Comparison of ENCODE assay signal across 8 mouse cellular contexts in the genomic region with DNA sequence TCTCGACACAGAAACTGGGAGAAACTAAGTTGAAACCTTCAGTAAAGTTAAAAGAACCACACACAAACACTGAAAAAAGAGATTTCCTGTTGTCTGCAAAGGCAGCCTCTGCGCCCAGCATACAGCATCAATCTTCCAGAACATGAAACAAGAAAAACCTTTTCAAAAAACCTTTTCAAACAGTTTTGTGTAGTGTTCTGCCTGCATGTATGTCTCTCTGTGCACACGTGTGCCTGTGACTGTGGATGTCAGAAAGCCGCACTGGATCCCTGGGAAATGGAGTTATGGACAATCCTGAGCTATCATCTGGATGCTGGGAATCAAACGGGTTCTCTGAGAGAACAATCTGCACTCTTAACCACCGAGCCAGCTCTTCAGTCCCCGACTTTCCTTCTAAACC. TPM values are rescaled to one million over a fixed set of nuclear protein-coding genes. Genes with fewer than 3 reads are reported as not detected.
DNase-seq lines count a peak whose midpoint lies in the region; ATAC-seq and TF ChIP-seq lines count a peak whose summit lies in the region.

No protein-coding gene starts in this region.

- TF ChIP-seq CTCF in lung, adult 2 months (IDR thresholded peaks at IDR 0.05; ENCODE audit: insufficient read depth, low read length): no peak

- WGBS in lung, adult 2 months: 25% methylated on average over 7 of the region's 7 CpGs
- 42% methylated on average over 7 of the region's 7 CpGs for WGBS in embryonic facial prominence, embryonic 15.5 days
- WGBS in limb, embryonic 12.5 days: 60% methylated on average over 7 of the region's 7 CpGs
- 39% methylated on average over 7 of the region's 7 CpGs for WGBS in stomach, embryonic 15.5 days

- peak overlapping the region; percentile 43 for H3K4me3 ChIP-seq in lung, adult 2 months (replicated peaks; ENCODE audit: extremely low read depth, low read depth, low read length)
- H3K4me3 ChIP-seq in embryonic facial prominence, embryonic 15.5 days (replicated peaks): peak overlapping the region; percentile 99
- peak overlapping the region; percentile 98 for H3K4me3 ChIP-seq in limb, embryonic 12.5 days (replicated peaks)
- peak overlapping the region; percentile 86 for H3K4me3 ChIP-seq in stomach, embryonic 15.5 days (replicated peaks)

- no peak for ATAC-seq in embryonic facial prominence, embryonic 15.5 days (ENCODE audit: insufficient number of reproducible peaks, low FRiP score, low TSS enrichment, low read depth)
- no peak for ATAC-seq in limb, embryonic 12.5 days (ENCODE audit: insufficient number of reproducible peaks, insufficient read depth, low FRiP score, low TSS enrichment, low read depth)
- no peak for ATAC-seq in stomach, embryonic 15.5 days (ENCODE audit: insufficient read depth, low FRiP score, low read depth)

- no peaks in the 10 kb centered on the region for H3K27me3 ChIP-seq in embryonic facial prominence, embryonic 15.5 days
- H3K27me3 ChIP-seq in limb, embryonic 12.5 days: no peaks in the 10 kb centered on the region
- H3K27me3 ChIP-seq in stomach, embryonic 15.5 days (replicated peaks): no peaks in the 10 kb centered on the region

- peak overlapping the region; percentile 35; the same call in 1 of the 2 replicates for H3K9ac ChIP-seq in embryonic facial prominence, embryonic 15.5 days
- peak overlapping the region; percentile 97 for H3K9ac ChIP-seq in limb, embryonic 12.5 days (replicated peaks)
- H3K9ac ChIP-seq in stomach, embryonic 15.5 days: peak overlapping the region; percentile 33; the same call in 1 of the 2 replicates

- TF ChIP-seq POLR2A in lung, adult 2 months (IDR thresholded peaks at IDR 0.05; ENCODE audit: borderline replicate concordance, extremely low read depth, low read depth, low read length): no peak

- H3K27ac ChIP-seq in embryonic facial prominence, embryonic 15.5 days (replicated peaks): peak overlapping the region; percentile 69
- H3K27ac ChIP-seq in limb, embryonic 12.5 days: 0 out of 2 replicates have a peak overlapping the region, but pooled peaks have one; percentile 14
- H3K27ac ChIP-seq in stomach, embryonic 15.5 days: peak overlapping the region; percentile 63

- H3K4me2 ChIP-seq in embryonic facial prominence, embryonic 15.5 days (replicated peaks): peak overlapping the region; percentile 80
- H3K4me2 ChIP-seq in limb, embryonic 12.5 days: peak overlapping the region; percentile 82
- peak overlapping the region; percentile 82 for H3K4me2 ChIP-seq in stomach, embryonic 15.5 days

- peaks cover 27% of the 10 kb centered on the region for H3K4me1 ChIP-seq in lung, adult 2 months (ENCODE audit: control insufficient read depth, insufficient read depth, low read length)
- peaks cover 69% of the 10 kb centered on the region for H3K4me1 ChIP-seq in embryonic facial prominence, embryonic 15.5 days
- peaks cover 65% of the 10 kb centered on the region for H3K4me1 ChIP-seq in limb, embryonic 12.5 days (replicated peaks)
- peaks cover 45% of the 10 kb centered on the region for H3K4me1 ChIP-seq in stomach, embryonic 15.5 days

- H3K9me3 ChIP-seq in embryonic facial prominence, embryonic 15.5 days (replicated peaks): no peaks in the 10 kb centered on the region
- no peaks in the 10 kb centered on the region for H3K9me3 ChIP-seq in limb, embryonic 12.5 days
- H3K9me3 ChIP-seq in stomach, embryonic 15.5 days: no peaks in the 10 kb centered on the region

- no peak for DNase-seq in lung, adult 2 months
- DNase-seq in lung, postnatal 36 days: no peak
- DNase-seq in right cerebral cortex, adult 2 months (ENCODE audit: low spot score in 2 of 2): no peak
- no peak for DNase-seq in gastrocnemius, postnatal 4 days (ENCODE audit: low spot score in 2 of 2)
- no peak for DNase-seq in cerebellum, postnatal 10 days

- peaks cover 3% of the 10 kb centered on the region for H3K36me3 ChIP-seq in embryonic facial prominence, embryonic 15.5 days
- H3K36me3 ChIP-seq in limb, embryonic 12.5 days: peaks cover 7% of the 10 kb centered on the region; the same call in 1 of the 2 replicates
- no peaks in the 10 kb centered on the region for H3K36me3 ChIP-seq in stomach, embryonic 15.5 days

RNA-seq across cellular contexts. Expression of a gene that starts 1.6 kb away (rescaled TPM):
- polyA plus RNA-seq in lung, adult 2 months (2012; rRNA removed): 44.1 and 53.8 TPM in 2 replicates
- polyA plus RNA-seq in embryonic facial prominence, embryonic 15.5 days (2015; fragmentation: Nextera tagmentation; extraction: Ambion mirVana): 95.1 and 98.4 TPM in 2 replicates
- polyA plus RNA-seq in limb, embryonic 12.5 days (2016; fragmentation: Nextera tagmentation; extraction: Ambion mirVana): 76.6 and 89.6 TPM in 2 replicates
- polyA plus RNA-seq in stomach, embryonic 15.5 days (2015; fragmentation: Nextera tagmentation; extraction: Ambion mirVana): 89.3 and 101 TPM in 2 replicates
- total RNA-seq in gastrocnemius, postnatal 4 days (2021): 100 to 1,000 TPM; 198 to 217 TPM

RNA-seq across cellular contexts. Expression of a gene that starts 21.6 kb away (rescaled TPM):
- 50.0 and 52.8 TPM in 2 replicates for polyA plus RNA-seq in lung, adult 2 months (2012; rRNA removed)
- 41.0 and 42.2 TPM in 2 replicates for polyA plus RNA-seq in embryonic facial prominence, embryonic 15.5 days (2015; fragmentation: Nextera tagmentation; extraction: Ambion mirVana)
- polyA plus RNA-seq in limb, embryonic 12.5 days (2016; fragmentation: Nextera tagmentation; extraction: Ambion mirVana): 61.7 and 62.6 TPM in 2 replicates
- polyA plus RNA-seq in stomach, embryonic 15.5 days (2015; fragmentation: Nextera tagmentation; extraction: Ambion mirVana): 26.6 and 29.7 TPM in 2 replicates
- 10 to 100 TPM; 19.9 to 20.3 TPM for total RNA-seq in gastrocnemius, postnatal 4 days (2021)

RNA-seq across cellular contexts. Expression of a gene that starts 37.3 kb away (rescaled TPM):
- 44.9 and 54.3 TPM in 2 replicates for polyA plus RNA-seq in lung, adult 2 months (2012; rRNA removed)
- 47.8 and 48.2 TPM in 2 replicates for polyA plus RNA-seq in embryonic facial prominence, embryonic 15.5 days (2015; fragmentation: Nextera tagmentation; extraction: Ambion mirVana)
- polyA plus RNA-seq in limb, embryonic 12.5 days (2016; fragmentation: Nextera tagmentation; extraction: Ambion mirVana): 65.2 and 69.5 TPM in 2 replicates
- 64.1 and 71.1 TPM in 2 replicates for polyA plus RNA-seq in stomach, embryonic 15.5 days (2015; fragmentation: Nextera tagmentation; extraction: Ambion mirVana)
- total RNA-seq in gastrocnemius, postnatal 4 days (2021): 10 to 100 TPM; 74.6 to 78.1 TPM

RNA-seq across cellular contexts. Expression of a gene that starts 37.8 kb away (rescaled TPM):
- 3.2 and 6.9 TPM in 2 replicates for polyA plus RNA-seq in lung, adult 2 months (2012; rRNA removed)
- polyA plus RNA-seq in embryonic facial prominence, embryonic 15.5 days (2015; fragmentation: Nextera tagmentation; extraction: Ambion mirVana): 2.6 and 3.0 TPM in 2 replicates
- polyA plus RNA-seq in limb, embryonic 12.5 days (2016; fragmentation: Nextera tagmentation; extraction: Ambion mirVana): 1.1 and 1.3 TPM in 2 replicates
- 1.5 and 1.6 TPM in 2 replicates for polyA plus RNA-seq in stomach, embryonic 15.5 days (2015; fragmentation: Nextera tagmentation; extraction: Ambion mirVana)
- 1 to 10 TPM; 4.2 to 5.1 TPM for total RNA-seq in gastrocnemius, postnatal 4 days (2021)

RNA-seq across cellular contexts. Expression of a gene that starts 58.3 kb away (rescaled TPM):
- not detected in 2 replicates for polyA plus RNA-seq in lung, adult 2 months (2012; rRNA removed)
- polyA plus RNA-seq in embryonic facial prominence, embryonic 15.5 days (2015; fragmentation: Nextera tagmentation; extraction: Ambion mirVana): 39.7 and 50.0 TPM in 2 replicates
- 36.3 and 38.8 TPM in 2 replicates for polyA plus RNA-seq in limb, embryonic 12.5 days (2016; fragmentation: Nextera tagmentation; extraction: Ambion mirVana)
- 27.1 and 31.2 TPM in 2 replicates for polyA plus RNA-seq in stomach, embryonic 15.5 days (2015; fragmentation: Nextera tagmentation; extraction: Ambion mirVana)
- total RNA-seq in gastrocnemius, postnatal 4 days (2021): not detected

Comparison
In these comparisons a context has a peak if more than half of its experiments do, and no peak if none do; other contexts are left out.
1. H3K4me3 ChIP-seq: peak in every context shown above with its lines; median percentile 99 in embryonic facial prominence, embryonic 15.5 days; 98 in limb, embryonic 12.5 days; 86 in stomach, embryonic 15.5 days; 43 in lung, adult 2 months.
2. H3K27ac ChIP-seq: peak in every context shown above with its lines; median percentile 69 in embryonic facial prominence, embryonic 15.5 days; 63 in stomach, embryonic 15.5 days; 14 in limb, embryonic 12.5 days.
3. H3K9ac ChIP-seq: peak in every context shown above with its lines; median percentile 97 in limb, embryonic 12.5 days; 35 in embryonic facial prominence, embryonic 15.5 days; 33 in stomach, embryonic 15.5 days.